Mouse (Mus musculus) adrenal gland, adult 18-20 months (tissue): Measurements from ENCODE around the gene Cdc123. TPM values are rescaled to one million over a fixed set of nuclear protein-coding genes. Genes with fewer than 3 reads are reported as not detected.

ENCODE experiments used
- total RNA-seq, 2 experiments: library from RNA; stranded (reverse); gene quantifications; 1 replicate in 1 of 2; 2 replicates in 1 of 2; pipeline ENCODE4 v1.2.3; 2021

Cdc123 gene
- total RNA-seq, 2 experiments from 2014 or later = 136 to 140 TPM

Other genes starting within 250 kb of the Cdc123 start
- 1 to 10 TPM; 7.8 to 8.1 TPM for gene Camk1d, start 130.6 kb downstream of the Cdc123 start, total RNA-seq
- gene Nudt5, start 145 bp downstream of the Cdc123 start, total RNA-seq = 10 to 100 TPM; 41.2 to 52.2 TPM
- gene Gm13199, start 17.8 kb upstream of the Cdc123 start, total RNA-seq = 1 to 10 TPM in 1 of 2 experiments, not detected in 1; 1.5 TPM
- gene Sec61a2, start 50.3 kb upstream of the Cdc123 start, total RNA-seq = 10 to 100 TPM; 31.9 to 32.2 TPM
- gene Dhtkd1, start 97.6 kb upstream of the Cdc123 start, total RNA-seq = 10 to 100 TPM in 1 of 2 experiments, 1 to 10 TPM in 1; 6.6 to 13.1 TPM
- gene Upf2, start 106.3 kb upstream of the Cdc123 start, total RNA-seq = 10 to 100 TPM; 24.8 to 27.6 TPM